Mouse (Mus musculus) adrenal gland, postnatal 14 days (tissue): Measurements from ENCODE around the gene Cyp1a2. TPM values are rescaled to one million over a fixed set of nuclear protein-coding genes. Genes with fewer than 3 reads are reported as not detected.

Experiments
- total RNA-seq: library from RNA; stranded (reverse); gene quantifications from 2 replicates; pipeline ENCODE4 v1.2.3, GENCODE M21; 2021

Gene Cyp1a2
- total RNA-seq, 1 experiment from 2014 or later, result 43.1 TPM

Other genes with a start within 250 kb of the Cyp1a2 start
- gene Ppcdc, start 243.6 kb downstream of the Cyp1a2 start, total RNA-seq, result 19.8 and 24.6 TPM in 2 replicates
- 11.0 and 13.1 TPM in 2 replicates for gene Scamp5, start 215.6 kb downstream of the Cyp1a2 start, total RNA-seq
- 2.2 and 2.7 TPM in 2 replicates for gene Rpp25, start 179.7 kb downstream of the Cyp1a2 start, total RNA-seq
- 1,056 and 1,152 TPM in 2 replicates for gene Cox5a, start 162.4 kb downstream of the Cyp1a2 start, total RNA-seq
- 17.5 and 19.1 TPM in 2 replicates for gene Fam219b, start 146.2 kb downstream of the Cyp1a2 start, total RNA-seq
- gene Mpi, start 130.9 kb downstream of the Cyp1a2 start, total RNA-seq, result 35.8 and 38.6 TPM in 2 replicates
- gene Scamp2, start 122.8 kb downstream of the Cyp1a2 start, total RNA-seq, result 41.8 and 51.8 TPM in 2 replicates
- gene Ulk3, start 94.3 kb downstream of the Cyp1a2 start, total RNA-seq, result 12.9 and 17.8 TPM in 2 replicates
- gene Cplx3, start 77.4 kb downstream of the Cyp1a2 start, total RNA-seq, result not detected in 2 replicates
- not detected in 2 replicates for gene Lman1l, start 62.9 kb downstream of the Cyp1a2 start, total RNA-seq
- gene Csk, start 30.1 kb downstream of the Cyp1a2 start, total RNA-seq, result 71.0 and 75.6 TPM in 2 replicates
- 0.37 TPM in 1 of 2 replicates, not detected in the other for gene Cyp1a1, start 4.2 kb upstream of the Cyp1a2 start, total RNA-seq
- 8.9 and 10.6 TPM in 2 replicates for gene Edc3, start 24.8 kb upstream of the Cyp1a2 start, total RNA-seq
- gene Clk3, start 82.2 kb upstream of the Cyp1a2 start, total RNA-seq, result 55.0 and 66.5 TPM in 2 replicates
- 4.2 and 6.1 TPM in 2 replicates for gene Arid3b, start 153.1 kb upstream of the Cyp1a2 start, total RNA-seq
- 71.6 and 82.1 TPM in 2 replicates for gene Ubl7, start 227.3 kb upstream of the Cyp1a2 start, total RNA-seq